Mouse (Mus musculus) right cerebral cortex, postnatal 14 days (tissue): ENCODE measurements at regions not wholly inside any gene's neighbourhood (a gene's known extent, or its start where the extent isn't known, plus 50 kb on each side); places are given as distances from the start of the nearest gene placed in this dataset.

Experiments used
- DNase-seq: peaks from one replicate; pipeline ENCODE4 v3.0.0; 2022

DNA sequence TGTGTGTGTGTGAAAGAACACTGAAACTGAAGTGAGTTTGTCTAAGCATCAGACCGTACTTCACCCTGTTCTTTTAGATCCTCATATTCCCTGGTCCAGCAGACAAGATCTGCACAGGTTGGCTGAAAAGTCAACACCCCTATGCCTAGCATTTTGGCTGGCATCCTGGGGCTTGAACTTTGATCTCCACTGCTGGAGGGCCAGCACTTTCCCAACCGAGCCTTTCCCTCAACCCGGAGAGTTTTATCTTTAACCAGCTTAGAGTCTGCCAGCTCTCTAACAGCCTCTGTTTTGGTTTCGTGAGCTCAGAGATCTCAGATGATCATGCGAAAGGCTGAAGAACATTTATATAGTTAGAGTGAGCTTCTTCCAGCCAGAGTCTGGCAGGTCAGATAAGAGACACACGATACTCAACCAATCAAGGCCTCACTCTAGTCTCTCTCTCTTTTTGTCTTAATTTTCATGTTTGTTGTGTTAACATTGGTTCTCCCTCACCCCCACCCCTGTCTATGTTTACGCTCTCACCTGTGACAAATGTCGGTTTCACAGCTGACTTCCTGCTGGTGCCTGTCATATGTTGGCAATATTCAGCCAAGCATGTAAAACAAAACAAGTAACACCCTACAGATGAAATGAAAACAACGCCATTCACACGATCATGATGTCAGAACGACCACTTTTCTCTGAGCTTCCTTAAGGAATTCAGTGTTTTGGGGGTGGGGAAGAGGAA lies 162.7 kb upstream of the Tenm3 start:
- no peak for DNase-seq

DNA sequence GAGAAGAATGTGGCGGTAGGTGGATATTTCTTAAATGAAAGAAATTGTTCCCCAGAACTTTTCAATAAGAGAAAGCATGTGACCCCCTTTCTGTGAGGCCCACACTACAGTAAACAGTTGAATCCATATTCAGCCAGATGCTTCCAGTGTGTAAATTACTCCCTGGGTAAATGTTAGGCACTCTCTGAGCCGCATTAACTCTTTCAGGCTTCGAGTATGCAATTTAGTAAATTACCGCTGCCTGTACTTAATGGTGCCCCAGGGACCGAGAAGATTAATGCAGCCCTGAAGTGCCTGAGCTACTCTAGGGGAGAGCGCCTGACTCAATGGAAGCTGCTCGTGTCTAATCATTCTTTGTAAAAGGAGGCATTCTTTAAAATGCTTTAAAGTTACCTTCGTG lies 137.9 kb upstream of the Tenm3 start:
- DNase-seq, result no peak

DNA sequence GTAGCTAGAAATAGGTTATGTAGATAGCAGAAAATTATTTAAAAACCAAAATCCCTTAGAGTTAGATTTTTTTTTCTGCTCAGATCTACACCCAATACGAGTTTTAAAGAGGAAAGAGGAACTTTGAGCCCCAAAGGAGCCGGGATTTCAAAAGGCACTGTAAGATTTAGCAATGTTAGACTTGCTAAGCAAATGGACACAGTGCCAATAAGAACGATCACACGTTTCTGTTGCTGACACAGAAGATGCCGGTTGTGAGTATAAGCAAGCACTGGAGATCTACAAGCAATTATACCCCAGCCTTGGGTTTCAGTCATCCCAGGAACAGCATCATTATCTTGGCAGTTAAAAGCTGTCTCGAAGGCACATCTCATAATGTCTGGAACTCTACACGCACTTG lies 137.0 kb upstream of the Tenm3 start:
- DNase-seq, result no peak

DNA sequence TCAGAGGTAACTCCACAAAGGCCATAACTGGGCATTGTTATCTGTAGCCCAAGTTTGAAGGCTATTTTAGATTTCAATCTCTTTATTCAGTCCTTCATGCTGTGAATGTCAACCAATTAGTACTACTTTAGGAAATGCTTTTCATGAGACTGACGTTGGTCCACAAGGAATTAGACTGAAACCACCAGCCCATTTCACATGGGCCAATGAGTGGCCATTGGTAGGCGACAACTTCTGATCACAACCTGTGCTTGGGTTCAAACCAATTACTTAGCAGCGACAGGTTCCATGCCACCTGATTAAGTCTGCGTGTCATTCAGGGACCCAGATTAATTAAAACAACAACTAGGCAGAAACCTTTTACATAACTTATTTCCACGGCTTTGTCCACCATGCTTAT lies 126.9 kb upstream of the Tenm3 start:
- DNase-seq, result no peak

DNA sequence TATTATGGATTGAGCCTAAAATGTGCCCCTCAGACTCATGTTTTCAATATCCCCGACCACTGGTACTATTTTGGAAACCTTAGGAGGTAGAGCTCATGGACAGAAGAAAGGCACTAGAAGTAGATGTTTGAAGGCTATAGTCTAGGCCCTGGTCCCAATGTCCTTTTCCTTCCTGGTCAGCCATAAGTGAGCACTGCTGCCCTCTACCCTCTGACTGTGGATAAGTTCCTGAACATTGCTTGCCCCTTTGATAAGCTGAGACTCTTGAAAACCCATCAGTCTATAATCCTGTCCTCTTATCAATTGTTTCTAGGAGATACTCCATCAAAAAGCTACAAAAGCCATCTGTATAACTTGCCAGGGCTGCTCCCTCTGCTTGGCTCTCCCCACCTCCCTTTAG lies 121.2 kb upstream of the Tenm3 start:
- no peak for DNase-seq

DNA sequence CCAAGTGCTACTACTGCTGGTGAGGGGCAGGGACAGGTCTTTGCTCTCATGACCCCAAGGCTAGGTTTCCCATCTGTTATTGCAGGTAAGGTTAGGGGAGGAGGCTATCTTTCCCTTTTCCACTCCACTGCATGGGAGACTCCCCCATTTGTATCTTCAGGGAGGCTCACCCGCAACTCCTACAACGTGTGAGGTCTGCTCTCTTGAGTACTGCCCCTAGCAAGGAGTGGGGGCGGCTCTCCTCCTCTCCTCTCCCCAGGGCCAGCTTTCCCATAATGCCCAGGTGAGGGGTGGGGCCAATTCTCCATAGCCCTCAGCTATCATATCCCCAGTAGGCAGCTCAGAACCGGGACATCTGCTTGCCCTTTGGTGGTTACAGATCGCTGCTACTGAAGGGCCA lies 113.9 kb upstream of the Tenm3 start:
- DNase-seq, result no peak

DNA sequence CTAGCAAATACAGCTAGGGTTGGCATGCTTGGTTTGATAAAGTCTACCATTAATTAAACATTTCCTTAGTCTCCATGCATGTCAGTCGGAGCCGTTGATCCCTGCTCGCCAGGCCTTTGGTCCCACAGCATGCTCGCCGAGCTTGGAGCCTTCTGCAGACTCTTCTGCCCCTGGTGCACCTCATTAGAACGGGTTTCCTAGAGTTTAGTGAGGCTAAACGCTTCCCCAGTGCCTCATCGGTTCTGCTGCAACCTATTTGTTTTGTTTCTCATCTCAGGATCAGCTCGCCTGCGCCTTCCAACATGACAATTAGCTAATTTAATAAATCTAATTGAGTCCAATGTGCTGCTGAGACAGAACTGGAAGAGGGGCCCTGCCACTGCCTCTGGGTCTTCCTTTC lies 107.7 kb upstream of the Tenm3 start:
- no peak for DNase-seq

DNA sequence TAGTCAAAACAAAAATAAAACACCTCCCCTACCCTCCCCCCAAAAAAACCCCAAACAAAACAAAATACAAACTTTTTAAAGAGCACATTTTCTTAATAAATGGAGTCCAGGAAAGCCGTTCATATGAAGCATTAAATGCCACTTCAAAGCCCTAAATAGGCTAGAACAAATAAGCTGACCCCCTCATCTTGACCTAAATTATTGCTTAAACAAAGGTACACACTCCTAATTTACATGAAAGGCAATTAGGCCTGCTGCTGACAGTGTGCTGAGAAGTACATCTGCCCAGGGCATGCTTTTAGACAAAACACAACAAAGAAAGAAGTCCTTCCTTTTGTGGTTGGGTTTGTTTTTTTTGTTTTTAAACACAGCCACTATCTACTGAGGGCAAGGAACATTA lies 100.4 kb upstream of the Tenm3 start:
- no peak for DNase-seq

DNA sequence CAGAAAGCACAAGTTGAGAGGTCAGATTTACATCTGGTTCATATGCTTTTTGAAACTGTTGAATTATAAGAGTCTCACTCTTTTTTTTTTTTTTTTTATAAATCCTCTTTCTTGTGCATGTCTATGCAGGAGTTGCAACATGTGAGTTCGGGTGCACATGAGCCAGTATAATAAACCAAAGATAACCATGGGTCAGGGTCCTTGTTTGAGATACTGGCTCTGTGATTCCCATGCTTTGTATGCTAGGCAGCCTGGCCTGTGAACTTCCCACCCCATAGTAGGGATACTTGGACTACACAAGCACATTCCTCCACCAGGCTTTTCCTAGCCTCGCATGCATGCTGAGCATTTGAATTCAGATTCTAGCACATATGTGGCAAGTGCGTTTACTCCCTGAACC lies 93.4 kb upstream of the Tenm3 start:
- no peak for DNase-seq

DNA sequence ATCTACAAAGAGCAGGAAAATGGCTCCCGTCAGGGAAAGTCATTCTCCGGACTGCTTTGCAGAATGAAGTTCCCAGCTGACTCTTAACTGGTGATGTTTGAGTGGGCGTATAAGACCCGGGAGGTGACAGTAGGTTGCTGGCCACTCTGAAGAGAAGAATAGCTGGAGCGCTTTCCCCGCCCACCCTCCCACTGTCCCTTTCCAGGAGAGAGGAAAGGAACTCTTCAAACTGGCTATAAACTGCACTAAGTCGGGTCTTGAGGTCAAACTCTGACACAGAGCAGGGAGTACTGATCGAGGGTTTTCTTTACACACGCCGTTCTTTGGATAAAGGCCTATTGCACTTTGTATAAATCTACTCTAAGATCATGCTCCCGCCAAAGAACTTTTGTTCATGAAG lies 83.4 kb upstream of the Tenm3 start:
- no peak for DNase-seq

DNA sequence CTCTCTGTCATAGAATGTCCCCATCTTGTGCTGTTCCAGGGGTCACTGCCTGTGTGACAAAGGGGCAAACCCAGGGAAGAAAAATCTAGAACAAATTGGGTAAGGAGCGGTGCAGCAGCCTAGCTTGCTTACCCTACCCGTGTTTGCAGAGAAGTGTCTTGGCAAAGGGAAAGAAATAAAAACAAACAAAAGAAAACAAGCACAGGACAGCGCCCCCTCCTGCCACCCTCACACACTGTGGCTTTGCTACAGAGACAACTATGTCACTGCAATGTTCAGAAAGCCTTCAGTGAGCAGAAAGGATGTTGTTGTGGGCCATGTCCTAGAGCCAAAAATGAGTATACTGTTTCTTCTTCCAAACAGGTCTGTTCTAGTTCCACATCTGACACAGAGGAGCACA lies 71.5 kb upstream of the Tenm3 start:
- DNase-seq, result no peak

DNA sequence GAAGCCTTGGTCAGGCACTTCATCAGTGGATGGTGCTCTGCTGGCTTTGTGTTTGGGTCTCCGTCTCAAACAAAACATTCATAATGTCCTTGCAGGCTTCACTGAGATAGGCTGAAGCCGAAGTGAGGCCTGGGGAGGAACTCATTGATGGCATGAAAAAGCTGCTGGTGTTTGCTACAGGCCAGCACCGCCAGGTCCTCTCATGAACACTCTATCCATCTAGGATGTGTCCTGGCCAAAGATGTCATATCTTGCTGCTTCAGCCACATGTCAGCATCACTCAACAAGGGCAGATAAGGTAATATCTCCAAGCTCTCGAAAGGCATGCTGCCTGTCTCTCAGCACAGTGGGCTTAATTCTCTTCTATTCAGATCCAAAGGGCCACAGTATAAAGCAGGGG lies 69.1 kb upstream of the Tenm3 start:
- no peak for DNase-seq

DNA sequence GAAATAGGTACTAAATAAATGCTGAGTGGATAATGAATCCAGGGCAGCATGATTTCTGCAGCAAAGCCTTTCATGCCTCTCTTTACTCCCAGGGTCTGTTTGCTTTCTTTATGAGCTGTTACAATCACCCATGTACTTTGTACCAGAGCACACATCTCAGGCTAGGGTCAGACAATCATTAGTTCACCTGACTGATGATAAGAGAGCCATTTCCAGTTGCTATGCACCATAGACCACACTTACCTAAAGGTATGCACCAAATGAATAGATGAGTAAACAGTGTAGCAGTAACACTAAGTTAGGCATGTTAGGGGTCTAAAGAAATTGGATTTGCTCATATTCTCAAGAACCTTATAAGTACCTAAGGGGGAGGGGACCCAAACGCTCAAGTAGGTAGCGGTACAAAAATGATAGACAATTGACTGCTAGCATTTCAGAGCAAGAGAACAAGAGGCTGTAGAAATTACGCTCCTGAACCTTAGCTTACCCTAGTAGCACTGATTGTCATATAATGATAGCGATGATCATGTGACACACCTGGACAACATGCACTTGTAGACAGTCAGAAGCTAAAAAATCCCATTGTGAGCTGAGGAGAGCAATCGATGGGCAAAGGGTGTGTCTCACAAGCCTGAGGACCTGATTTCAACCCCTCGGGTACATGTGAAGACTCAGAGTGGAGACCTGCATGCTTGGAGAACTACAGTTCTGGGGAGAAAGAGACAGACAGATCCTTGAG lies 58.1 kb upstream of the Tenm3 start:
- DNase-seq, result no peak

DNA sequence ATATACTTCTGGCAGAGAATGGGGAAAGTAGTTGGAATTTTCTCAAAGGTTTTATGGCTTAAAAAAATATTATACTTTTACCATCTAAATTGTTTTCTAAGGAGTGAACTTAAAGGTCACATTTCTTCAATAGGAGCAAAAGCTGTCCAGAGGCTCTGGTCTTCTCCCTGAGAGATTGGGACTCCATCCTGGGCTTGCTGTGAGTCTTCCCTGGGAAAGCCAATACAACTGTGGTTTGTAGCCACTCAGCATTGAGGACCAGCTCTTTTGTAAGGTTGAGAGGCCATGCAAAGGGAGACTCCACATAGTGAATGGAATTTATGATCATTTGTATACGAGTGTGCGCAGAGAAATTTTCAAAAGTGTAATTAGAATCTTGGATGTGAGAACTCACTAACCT lies 52.9 kb upstream of the Tenm3 start:
- DNase-seq, result no peak

DNA sequence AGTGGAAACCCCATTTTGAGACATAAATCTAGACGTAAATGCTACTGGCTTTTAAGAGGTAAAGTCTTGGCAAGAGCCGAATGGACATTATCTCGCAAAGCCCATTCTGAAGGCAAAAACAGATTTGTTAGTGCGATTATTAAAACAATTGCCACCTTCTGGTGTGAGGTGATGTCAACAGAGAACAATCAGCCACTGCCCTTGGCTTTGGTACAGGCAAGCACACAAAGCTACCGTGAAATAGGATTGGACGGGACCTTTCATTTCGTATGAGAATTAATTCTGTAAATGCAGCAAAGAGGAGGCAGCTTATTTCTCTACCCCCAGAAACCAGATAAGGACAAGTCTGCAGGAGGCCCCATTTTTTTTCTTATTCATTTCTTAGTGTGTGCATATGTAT lies 52.5 kb upstream of the Tenm3 start:
- no peak for DNase-seq

DNA sequence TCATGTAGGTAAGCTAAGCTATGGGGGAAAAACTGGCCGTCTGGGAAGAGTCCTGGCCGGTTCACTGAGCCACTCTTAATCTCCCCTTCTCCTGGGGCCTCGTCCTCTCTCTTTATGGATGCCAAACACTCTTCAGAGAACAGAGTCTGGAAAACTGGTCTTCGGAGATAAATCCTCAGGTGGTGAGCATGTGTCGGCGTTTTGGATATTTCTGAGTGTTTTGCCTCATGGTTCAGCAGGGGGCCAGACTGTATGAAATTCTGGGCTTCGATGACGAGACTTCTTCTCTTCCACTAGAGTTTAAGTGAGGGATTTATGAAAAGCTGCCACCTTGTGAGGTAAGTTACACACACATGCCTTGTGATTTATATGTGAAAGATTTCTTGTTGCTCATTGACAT lies 51.8 kb upstream of the Tenm3 start:
- DNase-seq, result no peak
